Mouse (Mus musculus) intestine, postnatal 0 days (tissue): ENCODE results near the gene Selplg. TPM values are rescaled to one million over a fixed set of nuclear protein-coding genes. Genes with fewer than 3 reads are reported as not detected.

ENCODE experiments used
- ATAC-seq: fragments of 200-750 bp; cut with Nextera tagmentation; 2 replicates; pipeline ENCODE4 v1.8.0; 2017; ENCODE audit warnings: mild to moderate bottlenecking, moderate TSS enrichment, moderate library complexity
- H3K27ac ChIP-seq: fragments of 300-500 bp; sonication (generic); 2 replicates; pipeline ENCODE4 v1.5.1; 2014; ENCODE audit warnings: mild to moderate bottlenecking, low read depth, low read length, moderate library complexity
- H3K27me3 ChIP-seq: fragments of 300-500 bp; sonication (generic); replicated peaks from 2 replicates; pipeline ENCODE4 v1.6.1; 2014; ENCODE audit warnings: low read length, mixed read lengths; ENCODE audit not compliant: control insufficient read depth, insufficient read depth
- H3K36me3 ChIP-seq: fragments of 300-500 bp; sonication (generic); 2 replicates; pipeline ENCODE4 v1.6.1; 2014; ENCODE audit warnings: mild to moderate bottlenecking, moderate library complexity; ENCODE audit not compliant: control insufficient read depth, insufficient read depth
- H3K4me1 ChIP-seq: fragments of 300-500 bp; sonication (generic); replicated peaks from 2 replicates; pipeline ENCODE4 v1.6.1; 2014; ENCODE audit warnings: antibody characterized with exemption, low read length, mixed read lengths; ENCODE audit not compliant: control insufficient read depth, insufficient read depth
- H3K4me2 ChIP-seq: fragments of 300-500 bp; sonication (generic); replicated peaks from 2 replicates; pipeline ENCODE4 v1.6.1; 2014; ENCODE audit warnings: low read depth, mild to moderate bottlenecking, moderate library complexity
- H3K4me3 ChIP-seq: fragments of 300-500 bp; sonication (generic); 2 replicates; pipeline ENCODE4 v1.5.1; 2014; ENCODE audit warnings: low read depth, low read length
- H3K9ac ChIP-seq: fragments of 300-500 bp; sonication (generic); 2 replicates; pipeline ENCODE4 v1.6.1; 2014; ENCODE audit warnings: mild to moderate bottlenecking, low read depth, low read length
- H3K9me3 ChIP-seq: fragments of 300-500 bp; sonication (generic); 2 replicates; pipeline ENCODE4 v1.6.1; 2016; ENCODE audit warnings: mixed run types; ENCODE audit not compliant: control insufficient read depth
- CTCF ChIP-seq: sonication (generic); IDR thresholded peaks from 2 replicates; pipeline ENCODE4 v1.5.1; 2016; ENCODE audit warnings: low read depth, mild to moderate bottlenecking, control low read depth, antibody characterized with exemption, moderate library complexity
- WGBS: fragments of 180-500 bp; shearing (Covaris S2); extraction: QIAGEN DNeasy Blood & Tissue Kit; methylation state at CpG from one replicate; pipeline ENCODE4 v1.1.7; 2014; 5-methylcytosine and 5-hydroxymethylcytosine counted together
- polyA plus RNA-seq: library from polyadenylated mRNA; unstranded; fragments of >200 nt; fragmentation: Nextera tagmentation; extraction: Ambion mirVana; gene quantifications from 2 replicates; pipeline ENCODE4 v1.2.1, GENCODE M21; 2015

The Selplg gene
- polyA plus RNA-seq, 1 experiment from 2014 or later: 3.2 TPM

DNA sequence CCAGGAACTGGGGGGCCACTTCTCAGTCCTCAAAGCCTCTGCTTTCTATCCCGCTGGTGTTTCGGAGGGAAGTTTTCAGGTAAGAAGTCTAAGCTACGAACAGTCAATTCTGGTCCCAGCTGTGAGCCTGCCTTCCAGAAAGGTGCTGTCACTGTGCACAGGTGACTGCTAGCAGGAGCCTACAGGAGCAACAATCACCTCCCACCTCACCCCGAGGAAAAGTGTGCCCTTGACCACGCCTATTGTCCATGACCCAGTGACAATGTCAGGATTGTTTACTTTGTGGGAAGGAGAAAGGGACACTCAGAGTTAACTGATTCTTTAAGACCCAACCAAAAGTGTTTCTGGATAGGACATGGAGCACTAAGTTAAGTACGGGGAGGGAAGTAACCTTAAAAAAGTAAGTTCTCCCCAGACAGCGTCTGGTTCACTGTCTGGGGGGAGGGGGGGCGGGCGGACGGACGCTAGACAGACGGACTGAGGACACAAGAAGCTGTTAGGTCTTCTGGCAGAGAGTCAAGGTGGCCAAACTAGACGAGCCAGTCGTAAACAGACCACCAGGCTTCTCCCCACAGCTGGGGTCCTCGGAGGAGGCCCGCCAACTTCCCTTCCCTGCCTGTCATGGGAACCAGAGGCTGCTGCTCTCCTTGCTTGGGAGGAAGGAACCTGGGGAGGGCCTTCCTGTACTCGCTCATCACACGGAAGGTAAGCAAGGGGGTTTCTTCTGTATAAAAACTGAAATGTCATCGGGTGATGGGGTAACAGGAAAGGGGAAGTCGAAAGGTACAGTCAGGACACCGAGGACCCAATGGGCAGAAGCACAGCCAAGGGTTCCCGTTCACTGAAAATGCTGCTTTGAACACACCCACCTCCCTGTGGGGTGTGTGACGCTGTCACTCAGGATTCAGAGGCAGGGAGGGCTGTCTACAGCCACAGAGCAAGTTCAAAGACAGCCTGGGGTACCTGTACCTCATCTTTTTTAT lies 9.1 kb upstream of the Selplg start:
- H3K27ac ChIP-seq: no peak overlapping the region

DNA sequence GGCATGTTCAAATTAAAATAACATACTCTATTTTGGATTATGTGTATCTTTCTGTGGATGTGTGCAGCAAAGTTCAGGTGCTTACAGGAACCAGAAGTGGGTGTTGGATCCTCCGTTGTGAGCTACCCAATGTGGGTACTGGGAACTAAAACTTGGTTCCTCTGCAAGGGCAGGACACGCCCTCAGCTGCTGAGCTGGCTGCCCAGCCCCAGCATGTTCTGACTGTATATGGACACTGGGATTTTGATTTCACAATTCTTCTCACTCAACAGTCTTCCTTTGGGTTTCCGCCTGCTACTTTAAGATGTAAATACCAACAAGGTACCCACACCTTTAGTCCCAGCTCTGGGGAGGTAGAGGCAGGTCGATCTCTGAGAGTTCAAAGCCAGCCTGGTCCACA lies 8.0 kb upstream of the Selplg start:
- Histone ChIP-seq H3K4me1 (no peaks in the 10 kb centered on the region), H3K27me3 (no peaks in the 10 kb centered on the region), H3K27ac (no peak overlapping the region), H3K36me3 (peaks cover 41% of the 10 kb centered on the region), H3K9me3 (no peaks in the 10 kb centered on the region), H3K4me3 (no peak overlapping the region), H3K9ac (no peak overlapping the region), H3K4me2 (no peak overlapping the region)
- TF ChIP-seq CTCF: no peak
- ATAC-seq: no peak
- 91% methylated on average over 4 of the region's 4 CpGs for WGBS

More for the DNA sequence above, 9.1 kb upstream of the Selplg start:
- TF ChIP-seq CTCF: no peak
- 64% methylated on average over 23 of the region's 23 CpGs for WGBS
- no peaks in the 10 kb centered on the region for H3K27me3 ChIP-seq
- ATAC-seq: no peak
- H3K9ac ChIP-seq: no peak overlapping the region
- H3K4me1 ChIP-seq: no peaks in the 10 kb centered on the region
- H3K36me3 ChIP-seq: peaks cover 52% of the 10 kb centered on the region
- H3K4me2 ChIP-seq: no peak overlapping the region
- no peak overlapping the region for H3K4me3 ChIP-seq
- no peaks in the 10 kb centered on the region for H3K9me3 ChIP-seq

DNA sequence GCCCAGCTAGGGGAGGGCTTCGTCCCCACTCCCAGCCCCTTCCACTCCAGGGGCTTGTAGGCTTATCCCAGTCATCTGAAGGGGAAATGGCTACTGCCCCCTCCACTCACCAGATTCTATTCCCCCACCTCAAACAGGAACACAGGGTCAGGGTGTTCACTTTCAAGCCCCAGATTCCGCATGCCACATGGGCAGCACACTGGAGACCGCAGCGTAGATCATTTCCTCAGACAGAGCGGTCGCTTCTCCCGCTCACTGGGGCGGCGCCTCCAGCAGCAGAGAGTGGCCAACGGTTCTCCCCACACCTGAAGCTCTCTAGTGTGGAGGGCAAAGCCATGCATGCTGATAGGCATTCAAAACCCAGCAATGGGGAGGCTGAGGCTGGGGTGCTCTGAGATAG lies 4.5 kb upstream of the Selplg start:
- H3K27me3 ChIP-seq: no peaks in the 10 kb centered on the region
- H3K4me2 ChIP-seq: no peak overlapping the region
- no peak for TF ChIP-seq CTCF
- no peaks in the 10 kb centered on the region for H3K4me1 ChIP-seq
- H3K27ac ChIP-seq: no peak overlapping the region
- no peak for ATAC-seq
- H3K9me3 ChIP-seq: no peaks in the 10 kb centered on the region
- WGBS: 79% methylated on average over 10 of the region's 10 CpGs
- no peak overlapping the region for H3K9ac ChIP-seq
- H3K36me3 ChIP-seq: peaks cover 9% of the 10 kb centered on the region; the same call in 1 of the 2 replicates
- H3K4me3 ChIP-seq: no peak overlapping the region

- WGBS: 56% methylated on average over 16 of the region's 16 CpGs
- no peaks in the 10 kb centered on the region for H3K36me3 ChIP-seq
- H3K4me2 ChIP-seq: no peak overlapping the region
- no peak overlapping the region for H3K4me3 ChIP-seq
- no peak overlapping the region for H3K9ac ChIP-seq
- no peaks in the 10 kb centered on the region for H3K9me3 ChIP-seq
- no peak for TF ChIP-seq CTCF
- H3K4me1 ChIP-seq: no peaks in the 10 kb centered on the region
- H3K27me3 ChIP-seq: no peaks in the 10 kb centered on the region
- no peak overlapping the region for H3K27ac ChIP-seq
- no peak for ATAC-seq
These were observed 988 bp upstream of the Selplg start for GRCm38 (mm10) chr5:113833316-113833947.

DNA sequence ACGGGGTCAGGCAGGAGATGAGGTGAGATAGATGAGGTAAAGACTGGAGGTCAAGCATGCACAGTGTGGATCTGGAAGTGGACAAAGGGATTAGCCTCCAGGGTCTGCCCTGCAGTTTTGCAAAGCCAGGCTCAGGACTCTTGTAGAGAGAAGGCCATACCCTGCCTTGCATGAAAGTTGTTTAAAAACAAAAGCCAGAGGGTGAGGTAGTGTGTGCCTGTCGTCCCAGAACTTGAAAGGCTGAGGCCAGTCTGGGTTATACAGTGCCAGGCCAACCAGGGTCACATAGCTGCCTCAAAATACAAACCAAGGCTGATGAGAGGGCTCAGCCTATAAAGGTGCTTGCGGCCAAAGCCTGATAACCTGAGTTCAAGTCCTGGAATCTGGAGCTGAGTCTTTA lies 703 bp downstream of the Selplg start:
- 57% methylated on average over 3 of the region's 3 CpGs for WGBS
- Histone ChIP-seq H3K27me3 (no peaks in the 10 kb centered on the region), H3K36me3 (no peaks in the 10 kb centered on the region), H3K4me1 (no peaks in the 10 kb centered on the region), H3K9me3 (no peaks in the 10 kb centered on the region), H3K9ac (no peak overlapping the region), H3K27ac (no peak overlapping the region), H3K4me3 (no peak overlapping the region), H3K4me2 (no peak overlapping the region)
- ATAC-seq: no peak
- TF ChIP-seq CTCF: no peak

- H3K4me3 ChIP-seq: no peak overlapping the region
- no peak for TF ChIP-seq CTCF
- WGBS: 89% methylated on average over 5 of the region's 5 CpGs
- ATAC-seq: no peak
- H3K4me1 ChIP-seq: no peaks in the 10 kb centered on the region
- H3K4me2 ChIP-seq: no peak overlapping the region
- H3K9ac ChIP-seq: no peak overlapping the region
- no peaks in the 10 kb centered on the region for H3K27me3 ChIP-seq
- H3K9me3 ChIP-seq: no peaks in the 10 kb centered on the region
- H3K36me3 ChIP-seq: no peaks in the 10 kb centered on the region
- H3K27ac ChIP-seq: no peak overlapping the region
These were observed 1.6 kb downstream of the Selplg start for GRCm38 (mm10) chr5:113830796-113831195.
